Mouse (Mus musculus): ENCODE measurements around the gene Npas3. TPM values are rescaled to one million over a fixed set of nuclear protein-coding genes. Genes with fewer than 3 reads are reported as not detected.
A peak's percentile ranks its signal among the peaks of the same experiment; 100 is the strongest.

The Npas3 gene
- polyA plus RNA-seq, 1 experiment from 2014 or later: 0.28 TPM

GRCm38 (mm10) chr12:53320526-53320925 lies 72.0 kb downstream of the Npas3 start:
- Histone ChIP-seq H3K36me3 (ENCODE audit: control insufficient read depth, insufficient read depth, low read length) (no peaks in the 10 kb centered on the region), H3K4me2 (ENCODE audit: low read depth, low read length) (no peak overlapping the region), H3K4me3 (ENCODE audit: low read length) (no peak overlapping the region), H3K27ac (ENCODE audit: low read length) (no peak overlapping the region), H3K4me1 (replicated peaks; ENCODE audit: control insufficient read depth, insufficient read depth, low read length) (peaks cover 5% of the 10 kb centered on the region; the same call in 1 of the 2 replicates), H3K9ac (ENCODE audit: low read length) (no peak overlapping the region), H3K27me3 (ENCODE audit: control insufficient read depth, insufficient read depth, low read depth, low read length) (no peaks in the 10 kb centered on the region), H3K9me3 (ENCODE audit: control insufficient read depth, low read length) (no peaks in the 10 kb centered on the region)
- no peak for ATAC-seq (ENCODE audit: low read depth)
- WGBS: 58% methylated on average over 2 of the region's 2 CpGs

DNA sequence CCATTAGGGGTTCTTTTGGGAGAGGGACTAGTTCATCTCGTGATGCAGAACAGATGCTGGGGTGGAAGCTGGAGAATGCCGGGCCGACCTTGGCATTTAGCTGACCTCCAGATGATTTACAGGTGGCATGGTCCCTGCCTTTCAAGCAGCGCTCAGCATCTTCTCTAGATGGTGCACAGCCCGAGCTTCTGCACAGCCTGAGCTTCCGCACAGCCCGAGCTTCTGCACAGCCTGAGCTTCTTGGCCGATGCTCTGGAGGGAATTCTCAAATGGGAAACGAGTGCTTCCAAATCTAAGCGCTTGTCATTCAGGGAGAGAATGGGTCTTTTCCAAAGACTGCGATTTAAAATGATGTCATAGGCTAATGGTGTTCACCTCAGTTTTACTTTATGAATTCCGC lies 72.5 kb downstream of the Npas3 start:
- no peak overlapping the region for H3K4me3 ChIP-seq (ENCODE audit: low read length)
- no peak overlapping the region for H3K4me2 ChIP-seq (ENCODE audit: low read depth, low read length)
- H3K4me1 ChIP-seq (replicated peaks; ENCODE audit: control insufficient read depth, insufficient read depth, low read length): peaks cover 5% of the 10 kb centered on the region; the same call in 1 of the 2 replicates
- no peak overlapping the region for H3K9ac ChIP-seq (ENCODE audit: low read length)
- WGBS: 71% methylated on average over 12 of the region's 12 CpGs
- no peak overlapping the region for H3K27ac ChIP-seq (ENCODE audit: low read length)
- H3K27me3 ChIP-seq (ENCODE audit: control insufficient read depth, insufficient read depth, low read depth, low read length): no peaks in the 10 kb centered on the region
- H3K9me3 ChIP-seq (ENCODE audit: control insufficient read depth, low read length): no peaks in the 10 kb centered on the region
- no peaks in the 10 kb centered on the region for H3K36me3 ChIP-seq (ENCODE audit: control insufficient read depth, insufficient read depth, low read length)
- ATAC-seq (ENCODE audit: low read depth): no peak

GRCm38 (mm10) chr12:53321944-53322343 lies 73.5 kb downstream of the Npas3 start:
- 71% methylated on average over 2 of the region's 2 CpGs for WGBS
- Histone ChIP-seq H3K9ac (ENCODE audit: low read length) (no peak overlapping the region), H3K9me3 (ENCODE audit: control insufficient read depth, low read length) (no peaks in the 10 kb centered on the region)

DNA sequence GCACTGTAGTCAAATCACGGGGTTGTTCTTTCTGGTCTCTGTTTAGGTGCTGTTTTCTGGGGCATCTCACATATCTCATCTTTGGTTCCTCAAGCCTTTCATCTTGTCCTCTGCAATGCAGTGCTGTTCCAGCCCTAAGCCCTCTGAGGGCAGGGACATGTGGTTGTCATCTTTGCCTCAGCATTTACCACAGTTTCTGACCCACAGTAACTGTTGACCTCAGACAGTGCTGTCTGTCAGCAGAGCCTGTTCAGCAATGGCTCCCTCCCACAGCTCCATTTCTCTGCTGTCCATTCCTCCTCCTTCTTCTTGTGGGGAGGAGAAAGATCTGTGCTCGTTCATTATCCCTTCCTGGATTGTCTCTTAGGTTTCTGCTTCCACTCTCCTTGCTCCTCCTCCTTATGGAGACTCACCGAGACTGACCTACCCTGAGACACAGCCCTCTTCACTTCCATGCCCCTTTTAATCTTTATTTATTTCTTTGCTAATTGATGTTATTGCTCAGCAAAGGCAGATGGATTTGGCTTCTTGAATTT lies 79.2 kb downstream of the Npas3 start:
- Histone ChIP-seq H3K27me3 (ENCODE audit: control insufficient read depth, insufficient read depth, low read depth, low read length) (no peaks in the 10 kb centered on the region), H3K9me3 (ENCODE audit: control insufficient read depth, low read length) (no peaks in the 10 kb centered on the region), H3K4me2 (ENCODE audit: low read depth, low read length) (no peak overlapping the region), H3K4me3 (ENCODE audit: low read length) (no peak overlapping the region), H3K36me3 (ENCODE audit: control insufficient read depth, insufficient read depth, low read length) (no peaks in the 10 kb centered on the region), H3K4me1 (replicated peaks; ENCODE audit: control insufficient read depth, insufficient read depth, low read length) (peaks cover 17% of the 10 kb centered on the region), H3K27ac (ENCODE audit: low read length) (peak overlapping the region; percentile 61), H3K9ac (ENCODE audit: low read length) (no peak overlapping the region)
- WGBS: 25% methylated on average over 3 of the region's 3 CpGs
- peak; percentile 30; the same call in 1 of the 2 replicates for ATAC-seq (ENCODE audit: low read depth)

More at GRCm38 (mm10) chr12:53321944-53322343, 73.5 kb downstream of the Npas3 start:
- Histone ChIP-seq H3K27ac (ENCODE audit: low read length) (no peak overlapping the region), H3K4me1 (replicated peaks; ENCODE audit: control insufficient read depth, insufficient read depth, low read length) (peaks cover 5% of the 10 kb centered on the region; the same call in 1 of the 2 replicates), H3K4me2 (ENCODE audit: low read depth, low read length) (no peak overlapping the region), H3K27me3 (ENCODE audit: control insufficient read depth, insufficient read depth, low read depth, low read length) (no peaks in the 10 kb centered on the region), H3K36me3 (ENCODE audit: control insufficient read depth, insufficient read depth, low read length) (no peaks in the 10 kb centered on the region), H3K4me3 (ENCODE audit: low read length) (no peak overlapping the region)
- ATAC-seq (ENCODE audit: low read depth): no peak

GRCm38 (mm10) chr12:53328257-53328736 lies 79.8 kb downstream of the Npas3 start:
- peaks cover 17% of the 10 kb centered on the region for H3K4me1 ChIP-seq (replicated peaks; ENCODE audit: control insufficient read depth, insufficient read depth, low read length)
- H3K9ac ChIP-seq (ENCODE audit: low read length): no peak overlapping the region
- H3K9me3 ChIP-seq (ENCODE audit: control insufficient read depth, low read length): no peaks in the 10 kb centered on the region
- 4% methylated on average over 5 of the region's 5 CpGs for WGBS
- H3K27me3 ChIP-seq (ENCODE audit: control insufficient read depth, insufficient read depth, low read depth, low read length): no peaks in the 10 kb centered on the region
- peak overlapping the region; percentile 12; the same call in 1 of the 2 replicates for H3K4me3 ChIP-seq (ENCODE audit: low read length)
- peak; percentile 86 for ATAC-seq (ENCODE audit: low read depth)
- H3K27ac ChIP-seq (ENCODE audit: low read length): peak overlapping the region; percentile 61
- H3K4me2 ChIP-seq (ENCODE audit: low read depth, low read length): peak overlapping the region; percentile 31
- H3K36me3 ChIP-seq (ENCODE audit: control insufficient read depth, insufficient read depth, low read length): no peaks in the 10 kb centered on the region

- Histone ChIP-seq H3K4me1 (replicated peaks; ENCODE audit: control insufficient read depth, insufficient read depth, low read length) (peaks cover 17% of the 10 kb centered on the region), H3K27me3 (ENCODE audit: control insufficient read depth, insufficient read depth, low read depth, low read length) (no peaks in the 10 kb centered on the region), H3K4me2 (ENCODE audit: low read depth, low read length) (no peak overlapping the region), H3K36me3 (ENCODE audit: control insufficient read depth, insufficient read depth, low read length) (no peaks in the 10 kb centered on the region), H3K9ac (ENCODE audit: low read length) (no peak overlapping the region), H3K9me3 (ENCODE audit: control insufficient read depth, low read length) (no peaks in the 10 kb centered on the region), H3K27ac (ENCODE audit: low read length) (no peak overlapping the region), H3K4me3 (ENCODE audit: low read length) (no peak overlapping the region)
- no peak for ATAC-seq (ENCODE audit: low read depth)
- 93% methylated on average over 6 of the region's 6 CpGs for WGBS
These were observed 81.7 kb downstream of the Npas3 start for GRCm38 (mm10) chr12:53330141-53330540.

GRCm38 (mm10) chr12:53331391-53331790 lies 82.9 kb downstream of the Npas3 start:
- H3K9ac ChIP-seq (ENCODE audit: low read length): no peak overlapping the region

DNA sequence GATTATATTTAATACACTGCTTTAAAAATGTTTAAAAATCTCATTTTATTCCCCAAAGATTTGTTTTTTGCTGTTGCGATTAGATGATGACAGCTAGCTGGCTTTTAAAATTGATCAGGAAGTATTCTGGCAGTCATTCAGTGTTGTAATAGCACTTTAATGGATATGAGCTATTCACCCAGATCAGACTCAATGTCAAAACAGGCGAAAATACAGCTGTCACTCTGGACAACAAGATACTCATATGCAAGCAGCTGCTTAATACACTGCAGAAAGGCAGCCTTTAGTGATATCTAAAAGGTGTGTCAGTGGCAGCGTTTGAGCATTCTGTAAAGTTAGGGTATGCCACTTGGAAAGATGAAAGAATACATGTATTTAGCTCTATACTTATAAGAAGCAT lies 83.3 kb downstream of the Npas3 start:
- 63% methylated on average over 3 of the region's 3 CpGs for WGBS
- peaks cover 17% of the 10 kb centered on the region for H3K4me1 ChIP-seq (replicated peaks; ENCODE audit: control insufficient read depth, insufficient read depth, low read length)
- H3K4me2 ChIP-seq (ENCODE audit: low read depth, low read length): no peak overlapping the region
- H3K9ac ChIP-seq (ENCODE audit: low read length): no peak overlapping the region
- no peak overlapping the region for H3K27ac ChIP-seq (ENCODE audit: low read length)
- H3K9me3 ChIP-seq (ENCODE audit: control insufficient read depth, low read length): no peaks in the 10 kb centered on the region
- H3K27me3 ChIP-seq (ENCODE audit: control insufficient read depth, insufficient read depth, low read depth, low read length): no peaks in the 10 kb centered on the region
- no peaks in the 10 kb centered on the region for H3K36me3 ChIP-seq (ENCODE audit: control insufficient read depth, insufficient read depth, low read length)
- no peak for ATAC-seq (ENCODE audit: low read depth)
- H3K4me3 ChIP-seq (ENCODE audit: low read length): no peak overlapping the region

More at GRCm38 (mm10) chr12:53331391-53331790, 82.9 kb downstream of the Npas3 start:
- Histone ChIP-seq H3K27ac (ENCODE audit: low read length) (no peak overlapping the region), H3K9me3 (ENCODE audit: control insufficient read depth, low read length) (no peaks in the 10 kb centered on the region), H3K27me3 (ENCODE audit: control insufficient read depth, insufficient read depth, low read depth, low read length) (no peaks in the 10 kb centered on the region), H3K36me3 (ENCODE audit: control insufficient read depth, insufficient read depth, low read length) (no peaks in the 10 kb centered on the region), H3K4me3 (ENCODE audit: low read length) (no peak overlapping the region), H3K4me1 (replicated peaks; ENCODE audit: control insufficient read depth, insufficient read depth, low read length) (peaks cover 17% of the 10 kb centered on the region), H3K4me2 (ENCODE audit: low read depth, low read length) (no peak overlapping the region)
- 70% methylated on average over 9 of the region's 9 CpGs for WGBS
- no peak for ATAC-seq (ENCODE audit: low read depth)

- WGBS: 56% methylated on average over 2 of the region's 2 CpGs
These were observed 84.8 kb downstream of the Npas3 start for GRCm38 (mm10) chr12:53333251-53333650.

More at GRCm38 (mm10) chr12:53333251-53333650, 84.8 kb downstream of the Npas3 start:
- Histone ChIP-seq H3K4me3 (ENCODE audit: low read length) (no peak overlapping the region), H3K27me3 (ENCODE audit: control insufficient read depth, insufficient read depth, low read depth, low read length) (no peaks in the 10 kb centered on the region), H3K27ac (ENCODE audit: low read length) (no peak overlapping the region), H3K9ac (ENCODE audit: low read length) (no peak overlapping the region), H3K4me2 (ENCODE audit: low read depth, low read length) (no peak overlapping the region), H3K36me3 (ENCODE audit: control insufficient read depth, insufficient read depth, low read length) (no peaks in the 10 kb centered on the region), H3K9me3 (ENCODE audit: control insufficient read depth, low read length) (no peaks in the 10 kb centered on the region), H3K4me1 (replicated peaks; ENCODE audit: control insufficient read depth, insufficient read depth, low read length) (peaks cover 9% of the 10 kb centered on the region)
- no peak for ATAC-seq (ENCODE audit: low read depth)
